Mouse (Mus musculus) kidney, postnatal 4 days (tissue): ENCODE results near the gene L3mbtl1.
A peak's percentile ranks its signal among the peaks of the same experiment; 100 is the strongest.
"Not testable (repeated sequence)": the region's sequence is repeated elsewhere in the genome, so short reads cannot be mapped to it uniquely, and the experiment has no call there.

Source experiments
- DNase-seq, 2 experiments: peaks; one replicate each; pipeline ENCODE4 v3.0.0; 2021; ENCODE audit warnings: mixed read lengths in 2 of 2

L3mbtl1 gene

GRCm38 (mm10) chr2:162943148-162943846 lies at the start of gene L3mbtl1:
Gene L3mbtl1 (plus strand): TSS chr2:162943472.
- peak; percentile 52 to 64 for DNase-seq

- DNase-seq = not testable (repeated sequence)
These were observed 44.0 kb upstream of the L3mbtl1 start for GRCm38 (mm10) chr2:162899256-162899655.

GRCm38 (mm10) chr2:162899880-162900589 lies 43.2 kb upstream of the L3mbtl1 start:
- no peak for DNase-seq

DNA sequence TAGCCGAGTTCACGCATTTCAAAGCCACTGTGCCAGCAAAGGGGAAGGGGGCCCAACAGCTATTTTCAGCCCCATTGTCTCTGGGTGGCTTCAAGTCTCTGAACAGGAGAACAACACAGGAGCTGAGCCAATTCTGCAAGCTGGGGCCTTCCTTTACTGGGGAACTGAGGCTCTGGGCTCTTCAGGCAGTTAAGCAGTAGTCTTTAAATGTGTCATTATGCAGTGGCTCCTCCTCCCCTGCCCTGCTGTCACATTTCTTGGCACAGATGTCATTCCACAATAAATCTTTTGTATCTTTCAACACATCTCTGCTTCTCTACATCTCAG lies 42.7 kb upstream of the L3mbtl1 start:
- no peak for DNase-seq

GRCm38 (mm10) chr2:162905902-162906301 lies 37.4 kb upstream of the L3mbtl1 start:
- peak; percentile 42 to 65 for DNase-seq

DNA sequence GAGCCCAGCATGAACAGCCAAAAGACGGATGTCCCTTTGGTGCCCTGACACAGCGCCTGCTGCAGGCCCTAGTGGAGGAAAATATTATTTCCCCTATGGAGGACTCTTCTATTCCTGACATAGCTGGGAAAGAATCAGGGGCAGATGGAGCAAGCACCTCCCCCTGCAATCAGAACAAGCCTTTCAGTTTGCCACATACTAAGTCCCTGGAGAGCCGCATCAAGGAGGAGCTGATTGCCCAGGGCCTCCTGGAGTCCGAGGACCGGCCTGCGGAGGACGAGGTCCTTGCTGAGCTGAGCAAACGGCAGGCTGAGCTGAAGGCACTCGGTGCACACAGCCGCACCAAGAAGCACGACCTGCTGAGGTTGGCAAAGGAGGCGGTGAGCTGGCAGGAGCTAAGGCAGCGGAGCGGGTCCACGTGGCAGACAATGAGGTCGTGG lies 35.2 kb upstream of the L3mbtl1 start:
- peak in 1 of 2 experiments; percentile 24 for DNase-seq

DNA sequence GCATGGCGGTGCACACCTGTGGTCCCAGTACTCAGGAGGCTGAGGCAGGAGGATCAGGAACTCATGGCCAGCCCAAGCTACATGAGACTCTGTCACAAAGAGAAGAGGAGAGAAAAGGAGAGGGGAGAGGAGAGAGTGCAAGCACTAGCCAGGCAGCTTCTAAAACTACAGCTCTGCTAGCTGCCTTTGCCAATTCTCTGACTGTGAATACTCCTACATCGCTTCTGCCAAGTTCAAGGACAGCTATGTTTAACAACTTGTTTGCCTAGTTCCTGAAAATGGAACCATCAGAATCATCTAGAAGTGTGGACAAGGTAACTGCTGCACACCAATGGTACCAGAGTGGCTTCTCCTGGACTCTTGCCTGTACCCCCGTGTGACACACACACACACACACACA lies 29.2 kb upstream of the L3mbtl1 start:
- DNase-seq = no peak

DNA sequence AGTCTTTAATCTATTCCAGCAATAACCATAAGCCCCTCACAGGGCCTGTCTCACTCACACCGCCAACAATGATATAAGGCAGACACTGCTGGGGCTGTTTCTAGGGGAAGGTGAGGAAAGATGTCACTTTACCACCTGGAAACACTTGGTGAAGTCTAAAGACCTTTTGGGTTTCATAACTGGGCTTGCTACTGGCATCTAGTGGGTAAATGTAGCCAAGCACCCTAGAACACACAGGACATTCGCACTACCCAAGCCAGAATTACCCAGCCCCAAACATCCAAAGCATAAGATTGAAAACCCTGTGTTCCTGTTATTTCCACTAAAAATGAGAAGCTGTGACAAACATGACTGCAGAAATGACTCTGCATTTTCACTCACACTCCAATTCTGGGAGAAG lies 28.8 kb upstream of the L3mbtl1 start:
- DNase-seq = no peak

- no peak for DNase-seq
These were observed 23.3 kb upstream of the L3mbtl1 start for GRCm38 (mm10) chr2:162919926-162920325.

DNA sequence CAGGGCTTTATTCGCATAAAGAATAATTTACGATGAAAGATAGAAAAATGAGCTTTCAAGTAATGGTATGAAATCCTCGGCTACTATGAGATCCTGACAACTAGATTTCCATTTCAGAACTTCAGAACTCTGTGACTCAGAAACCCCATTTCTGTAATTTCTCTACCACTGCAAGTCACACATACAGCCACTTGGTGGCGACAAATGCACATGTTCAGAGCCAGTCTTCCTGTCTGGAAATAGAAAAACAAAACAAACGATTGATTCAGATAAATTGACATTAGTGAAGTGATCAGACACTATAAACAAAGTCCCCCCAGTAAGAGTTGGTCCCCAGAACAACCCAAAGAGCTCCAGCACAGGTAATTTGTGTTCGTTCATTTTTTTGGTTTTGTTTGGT lies 21.1 kb upstream of the L3mbtl1 start:
- peak; percentile 67 to 70 for DNase-seq

- DNase-seq = no peak
These were observed 20.4 kb upstream of the L3mbtl1 start for GRCm38 (mm10) chr2:162922834-162923233.

GRCm38 (mm10) chr2:162924126-162924525 lies 19.1 kb upstream of the L3mbtl1 start:
- DNase-seq = no peak

DNA sequence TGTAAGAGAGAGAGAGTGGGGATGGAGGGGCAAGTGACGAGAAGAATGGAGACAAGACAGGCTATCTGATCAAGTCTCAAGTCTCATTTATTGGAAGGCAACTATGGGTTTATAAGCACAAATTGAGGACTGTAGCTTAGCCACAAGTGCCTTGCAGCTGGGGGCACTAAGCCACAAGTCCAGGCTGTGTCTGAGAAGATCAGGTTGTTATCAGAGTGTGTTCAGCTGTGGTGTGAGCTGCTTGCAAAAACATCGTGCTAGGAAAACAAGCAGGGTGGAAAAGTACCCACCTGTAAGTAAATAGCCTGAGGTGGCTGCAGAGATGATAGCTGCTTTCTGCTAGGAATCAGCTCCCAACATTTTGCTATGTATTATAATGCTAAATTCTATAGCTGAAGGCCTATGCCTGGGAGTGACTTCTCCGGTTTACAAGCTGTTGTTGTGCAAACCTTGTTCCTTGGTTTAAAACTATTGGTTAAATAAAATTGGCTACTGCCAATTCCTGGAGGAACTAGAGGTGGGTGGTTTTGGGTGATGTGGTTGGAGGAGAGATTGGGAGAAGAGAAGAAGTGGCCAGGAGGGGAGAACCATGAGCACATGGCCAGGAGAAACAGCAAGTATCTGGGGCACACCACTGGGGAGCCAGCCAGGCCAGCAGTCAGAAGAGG lies 15.2 kb upstream of the L3mbtl1 start:
- DNase-seq = no peak

DNA sequence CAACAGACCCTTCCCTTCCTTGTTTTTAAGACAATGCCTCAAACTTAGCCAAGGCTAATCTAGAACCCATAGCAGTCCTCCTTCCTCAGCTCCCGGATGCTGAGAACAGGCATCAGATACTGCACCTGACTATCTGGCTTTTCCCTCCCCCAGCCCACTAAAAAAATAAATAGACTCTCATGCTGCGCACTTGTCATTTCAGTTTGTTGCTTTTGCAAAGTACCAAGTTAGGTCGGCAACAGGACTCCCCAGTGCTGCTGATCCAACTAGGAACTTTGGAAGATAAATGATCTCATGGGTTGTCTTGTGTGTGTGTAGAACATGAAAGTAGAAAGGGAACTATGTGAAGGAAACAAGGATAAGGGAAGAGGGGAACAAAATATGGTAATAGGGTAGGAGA lies 13.6 kb upstream of the L3mbtl1 start:
- DNase-seq = no peak

DNA sequence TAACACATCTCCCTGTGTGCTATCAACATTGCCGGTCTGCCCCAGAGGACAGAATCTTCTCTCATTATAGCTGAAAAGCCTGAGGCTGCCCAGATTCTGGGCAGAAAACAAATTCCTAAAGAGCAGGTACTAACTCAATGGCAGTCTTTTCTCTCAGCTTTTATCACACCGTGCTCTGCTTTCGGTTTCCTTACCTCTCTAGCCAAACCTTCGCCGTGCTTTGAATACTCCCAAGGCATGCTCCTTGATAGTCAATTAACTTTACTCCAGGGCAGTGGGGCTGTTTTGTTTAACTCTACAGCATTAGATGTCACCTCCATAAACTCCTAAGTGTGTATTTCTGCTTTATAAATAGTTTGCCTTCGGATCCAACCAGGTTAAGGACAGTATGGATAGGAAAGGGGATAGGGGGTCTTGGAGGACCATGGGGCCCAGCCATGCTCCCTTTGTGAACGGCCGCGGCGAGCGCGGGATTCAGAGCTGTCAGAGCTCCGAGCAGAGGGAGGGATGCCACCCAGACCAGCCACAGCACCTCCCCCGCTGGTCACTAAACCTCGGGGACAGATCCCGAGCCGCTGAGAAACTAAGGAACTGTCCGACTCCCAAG lies 12.7 kb upstream of the L3mbtl1 start:
- no peak for DNase-seq

DNA sequence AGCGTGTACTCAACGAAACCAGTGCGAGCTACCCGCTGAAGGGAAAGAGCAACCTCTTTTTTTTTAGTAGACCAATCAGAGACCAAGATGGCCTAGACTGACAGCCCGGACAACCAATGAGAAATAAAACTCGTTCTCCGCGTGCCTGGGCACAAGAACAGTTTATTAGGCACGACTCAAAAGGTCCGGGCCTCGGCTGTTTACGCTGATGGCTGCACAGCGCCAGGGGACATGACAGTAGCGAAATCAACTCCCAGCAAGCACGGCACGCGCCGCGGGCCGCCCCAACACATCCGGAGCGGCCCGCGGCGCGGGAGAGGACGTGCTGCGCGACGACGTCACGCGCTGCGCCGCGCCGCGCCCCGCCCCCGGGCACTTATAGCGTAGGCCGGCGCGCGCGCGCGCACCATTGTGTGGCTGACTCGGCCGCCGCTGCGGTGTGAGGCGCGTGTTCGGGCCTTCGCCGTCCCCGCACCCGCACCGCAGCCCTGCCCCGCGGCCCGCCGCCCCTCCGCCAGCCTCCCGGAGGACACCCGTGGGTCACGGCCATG lies 12.1 kb upstream of the L3mbtl1 start, which contains the start of gene Srsf6:
Gene Srsf6 (plus strand): TSS at position 406 of the 551 bp plus-strand sequence.
- peak; percentile 91 to 96 for DNase-seq

DNA sequence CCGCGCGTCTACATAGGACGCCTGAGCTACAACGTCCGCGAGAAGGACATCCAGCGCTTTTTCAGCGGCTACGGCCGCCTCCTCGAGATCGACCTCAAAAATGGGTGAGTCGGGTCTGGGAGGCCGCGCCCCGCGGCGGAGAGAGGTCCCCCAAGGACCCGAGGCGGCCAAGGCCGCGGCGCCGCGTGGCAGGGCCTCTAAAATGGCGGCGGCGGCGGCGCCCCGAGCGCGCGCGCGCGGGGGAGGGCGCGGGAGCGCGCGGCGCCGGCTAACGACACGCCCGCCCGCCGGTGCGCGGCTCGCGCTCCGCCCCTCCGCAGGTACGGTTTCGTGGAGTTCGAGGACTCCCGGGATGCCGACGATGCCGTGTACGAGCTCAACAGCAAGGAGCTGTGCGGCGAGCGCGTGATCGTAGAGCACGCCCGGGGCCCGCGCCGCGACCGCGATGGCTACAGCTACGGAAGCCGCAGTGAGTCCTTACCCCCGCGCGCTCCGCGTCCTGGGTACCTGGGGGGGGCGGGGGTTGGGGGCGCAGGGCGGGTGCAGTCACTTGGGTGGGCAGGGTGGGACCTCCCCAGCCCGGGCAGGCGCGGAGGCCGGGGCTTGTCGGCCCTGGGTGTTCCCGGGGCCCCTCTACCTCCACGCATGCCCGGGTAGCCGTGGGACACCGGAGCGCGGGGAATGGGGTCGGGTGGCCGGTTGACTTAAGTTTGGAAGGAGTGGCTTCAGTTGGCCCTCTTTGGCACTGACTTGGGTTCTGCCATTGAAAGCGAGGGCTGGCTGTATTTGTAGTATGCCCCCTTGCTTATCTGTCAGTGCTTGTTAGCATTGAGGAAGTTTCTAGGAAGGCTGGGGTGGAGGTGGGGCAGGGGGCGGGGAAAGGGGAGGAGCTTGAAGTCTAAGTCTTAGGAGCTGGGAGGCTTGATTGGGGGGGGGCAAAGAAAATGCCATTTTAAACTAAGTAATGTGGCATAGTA lies 11.3 kb upstream of the L3mbtl1 start:
- peak; percentile 72 to 85 for DNase-seq

- DNase-seq = peak in 1 of 2 experiments; percentile 31
These were observed 10.6 kb upstream of the L3mbtl1 start for GRCm38 (mm10) chr2:162932706-162933105.

DNA sequence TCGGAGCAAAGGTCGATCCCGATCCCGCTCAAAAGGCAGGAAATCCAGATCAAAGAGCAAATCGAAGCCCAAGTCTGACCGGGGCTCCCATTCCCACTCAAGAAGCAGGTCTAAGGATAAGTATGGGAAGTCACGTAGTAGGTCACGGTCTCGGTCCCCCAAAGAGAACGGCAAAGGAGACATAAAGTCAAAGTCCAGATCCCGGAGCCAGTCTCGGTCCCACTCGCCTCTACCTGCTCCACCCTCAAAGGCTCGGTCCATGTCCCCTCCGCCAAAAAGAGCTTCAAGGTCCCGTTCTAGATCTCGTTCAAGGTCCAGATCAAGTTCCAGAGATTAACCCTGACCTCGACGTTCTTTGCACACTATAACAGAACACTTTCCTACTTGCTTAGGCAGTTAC lies 8.9 kb upstream of the L3mbtl1 start:
- DNase-seq = no peak

DNA sequence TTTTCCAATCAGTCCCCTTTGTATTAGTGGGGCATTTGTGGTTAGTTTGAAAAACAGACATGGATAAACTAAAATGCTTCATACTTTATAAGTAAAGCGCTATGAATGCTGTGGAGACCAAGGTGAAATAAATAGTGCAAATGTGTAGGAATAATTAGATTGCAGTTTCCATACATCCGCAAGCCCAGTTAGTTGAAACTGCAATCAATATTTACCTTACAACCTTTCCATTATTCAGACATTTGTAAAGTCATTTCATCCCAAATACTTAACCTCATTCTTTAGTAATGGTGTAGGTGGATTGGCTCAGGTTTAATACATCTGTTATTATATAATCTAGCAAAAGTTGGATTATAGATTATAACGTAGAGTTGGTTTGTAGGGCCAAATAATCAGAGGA lies 7.6 kb upstream of the L3mbtl1 start:
- no peak for DNase-seq

DNA sequence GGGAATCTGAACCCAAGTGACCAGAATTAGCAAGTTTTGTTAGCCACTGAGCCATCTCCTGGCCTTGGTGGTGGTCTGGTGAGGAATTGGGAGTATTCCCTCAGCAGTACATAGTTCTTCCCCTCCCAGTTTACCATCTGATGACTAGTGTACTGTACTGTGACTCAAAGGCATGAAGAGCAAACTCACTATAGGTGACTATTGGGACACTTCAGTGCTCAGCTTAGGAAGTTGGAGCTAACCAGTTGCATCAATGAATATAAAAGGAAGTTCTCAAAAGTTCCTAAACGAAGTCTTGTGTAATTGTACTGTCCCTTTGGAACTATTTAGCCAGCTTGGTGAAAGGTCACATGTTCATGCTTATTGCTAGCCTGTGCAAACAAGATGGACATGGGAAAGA lies 3.7 kb upstream of the L3mbtl1 start:
- DNase-seq = no peak

- no peak for DNase-seq
These were observed 659 bp downstream of the L3mbtl1 start for GRCm38 (mm10) chr2:162943931-162944330.
